Mouse (Mus musculus): ENCODE results near the gene Kcp.

DNA sequence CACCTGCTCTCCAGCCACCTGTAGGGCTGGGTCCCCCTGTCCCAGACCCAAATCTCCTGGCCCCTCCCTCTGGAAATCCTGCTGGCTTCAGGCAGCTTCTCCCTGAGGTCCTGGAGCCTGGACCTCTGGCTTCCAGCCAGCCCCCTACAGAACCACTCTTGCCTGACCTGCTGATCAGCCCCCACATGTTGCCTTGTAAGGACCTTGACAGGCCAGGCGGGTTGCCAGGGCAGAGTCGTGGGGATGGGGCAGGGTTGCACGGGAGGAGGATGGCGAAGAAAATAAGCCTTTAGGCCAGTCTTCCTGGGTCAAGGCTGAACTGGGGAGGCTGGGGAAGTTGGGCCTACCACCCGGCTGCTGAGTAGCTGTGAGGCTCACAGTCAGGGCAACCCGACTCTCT, 27.6 kb upstream of the Kcp start:
- TF ChIP-seq GATA1 (IDR thresholded peaks at IDR 0.05; ENCODE audit: borderline replicate concordance, low read length), result no peak
- TF ChIP-seq FLI1 (IDR thresholded peaks at IDR 0.05; ENCODE audit: low read length), result no peak
